Mouse (Mus musculus): Measurements from ENCODE around the gene Fibp. TPM values are rescaled to one million over a fixed set of nuclear protein-coding genes. Genes with fewer than 3 reads are reported as not detected.

The Fibp gene
- total RNA-seq, 2 experiments from 2014 or later = 106 to 118 TPM

DNA sequence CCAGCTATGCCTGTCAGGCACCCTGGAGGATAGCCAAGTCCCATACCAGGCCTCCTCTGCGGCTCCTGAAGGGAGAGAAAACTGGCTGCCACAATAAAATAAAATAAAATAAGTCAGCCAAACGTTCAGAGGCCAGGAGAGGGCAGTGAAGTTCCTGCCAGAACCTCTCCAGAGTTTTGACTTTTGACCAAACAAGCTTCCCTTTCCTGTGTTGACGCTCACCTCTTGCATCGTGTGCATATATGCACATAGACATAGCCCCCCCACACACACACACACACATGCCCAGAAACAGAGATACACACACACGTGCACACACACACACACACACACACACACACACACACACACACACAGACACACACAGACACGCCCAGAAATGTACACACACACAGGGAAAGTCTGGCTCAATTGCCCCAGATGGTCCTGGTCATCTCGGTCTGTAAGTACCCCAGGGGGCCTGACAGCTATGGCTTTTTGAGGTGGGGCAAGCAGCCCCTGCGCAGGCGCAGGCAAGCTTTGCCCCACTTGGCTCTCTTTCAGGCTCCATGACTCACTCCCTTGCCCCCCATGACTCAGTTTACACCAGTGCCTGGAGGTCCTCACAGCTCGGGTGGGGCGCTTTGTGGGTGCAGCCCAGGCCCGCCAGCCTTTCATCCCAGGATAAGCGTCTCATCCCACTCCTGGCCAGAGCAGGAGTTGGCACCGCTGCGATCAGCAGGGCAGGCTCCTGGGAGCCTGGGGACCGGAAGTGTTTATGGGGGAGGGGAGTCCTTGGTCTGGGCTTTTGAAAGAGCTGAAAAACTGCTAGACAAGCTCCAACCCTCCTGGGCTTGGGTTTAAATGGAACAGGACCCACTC, 27.2 kb upstream of the Fibp start:
- peak; percentile 64 for DNase-seq

DNA sequence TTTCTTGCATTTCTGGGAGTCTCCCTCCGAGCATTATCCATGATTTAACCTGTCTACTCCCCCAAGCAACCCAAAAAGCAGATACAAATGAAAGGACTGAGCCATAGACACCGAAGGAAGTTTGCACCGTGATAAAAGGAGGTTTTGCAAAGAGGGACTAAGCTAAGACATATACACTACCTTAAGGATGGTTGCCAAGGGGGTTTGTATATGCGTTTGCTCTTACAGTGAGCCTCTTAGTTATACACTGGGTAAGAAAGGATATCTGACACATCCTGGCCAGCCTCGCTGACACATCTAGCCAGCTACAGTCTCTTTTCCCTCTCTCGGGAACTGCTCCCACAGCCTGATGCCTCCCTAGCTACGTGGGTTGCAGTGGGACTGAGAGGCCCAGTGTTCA, 26.5 kb upstream of the Fibp start:
- no peak for DNase-seq

DNA sequence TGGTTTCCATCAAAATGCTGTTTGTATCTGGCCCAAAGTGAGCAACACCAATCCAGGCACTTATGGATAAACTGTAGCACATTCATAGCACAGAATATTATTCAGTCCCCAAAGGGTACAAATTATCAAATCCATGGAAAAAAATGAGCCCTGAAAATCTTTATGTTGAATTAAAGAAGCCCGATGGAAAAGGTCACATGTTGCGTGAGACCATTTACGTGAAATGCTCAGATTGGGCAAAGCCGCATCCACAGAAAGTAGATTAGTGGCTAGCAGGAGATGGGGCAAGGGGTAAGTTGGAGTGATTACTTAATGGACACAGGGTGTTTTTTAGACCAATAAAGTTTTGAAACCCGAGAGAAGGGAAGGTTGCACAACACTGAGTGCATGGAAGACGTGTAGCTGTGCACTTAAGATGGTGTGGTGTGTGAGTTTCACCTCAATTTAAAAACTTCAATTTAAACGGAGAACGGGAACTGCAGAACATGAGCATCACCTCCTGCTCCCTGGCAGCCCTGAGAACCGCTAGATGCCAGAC, 16.0 kb upstream of the Fibp start:
- DNase-seq = no peak

DNA sequence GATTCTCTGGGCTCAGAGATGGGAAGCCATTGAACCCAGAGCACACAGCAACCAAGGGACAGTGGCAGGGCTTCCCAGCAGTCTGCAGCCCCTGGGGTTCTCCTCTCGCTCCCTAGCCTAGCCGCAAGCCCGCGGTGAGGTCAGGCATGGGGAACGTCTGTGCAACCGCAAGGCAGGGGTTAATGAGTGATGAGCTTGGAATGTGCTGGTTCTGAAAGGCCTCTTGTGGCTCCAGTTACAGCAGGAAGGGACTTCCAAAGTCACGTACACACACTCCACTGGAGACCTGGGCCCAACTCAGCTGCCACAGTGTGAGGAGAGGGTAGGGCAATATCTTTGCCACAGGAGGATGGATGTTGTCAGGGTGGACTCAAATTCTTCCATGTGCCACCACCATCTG, 15.5 kb upstream of the Fibp start:
- DNase-seq = no peak

DNA sequence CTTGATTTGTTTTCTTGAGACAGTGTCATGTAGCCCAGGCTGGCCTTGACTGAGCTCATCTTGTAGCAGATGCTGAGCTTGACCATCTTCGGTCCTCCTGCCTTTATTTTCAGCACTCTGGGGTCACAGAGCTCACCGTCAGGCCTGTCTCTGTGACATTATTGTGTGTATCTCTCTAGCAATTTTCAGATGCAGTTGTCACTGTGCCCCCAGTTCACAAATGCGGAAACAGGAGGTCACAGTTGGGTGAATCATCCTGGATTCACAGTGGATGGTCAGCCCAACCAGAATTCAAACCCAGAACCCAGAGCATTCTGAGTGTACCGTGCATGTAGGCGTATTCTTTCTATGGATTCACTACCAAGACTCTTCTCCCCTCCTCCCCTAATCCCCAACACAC, 14.7 kb upstream of the Fibp start:
- DNase-seq = no peak

DNA sequence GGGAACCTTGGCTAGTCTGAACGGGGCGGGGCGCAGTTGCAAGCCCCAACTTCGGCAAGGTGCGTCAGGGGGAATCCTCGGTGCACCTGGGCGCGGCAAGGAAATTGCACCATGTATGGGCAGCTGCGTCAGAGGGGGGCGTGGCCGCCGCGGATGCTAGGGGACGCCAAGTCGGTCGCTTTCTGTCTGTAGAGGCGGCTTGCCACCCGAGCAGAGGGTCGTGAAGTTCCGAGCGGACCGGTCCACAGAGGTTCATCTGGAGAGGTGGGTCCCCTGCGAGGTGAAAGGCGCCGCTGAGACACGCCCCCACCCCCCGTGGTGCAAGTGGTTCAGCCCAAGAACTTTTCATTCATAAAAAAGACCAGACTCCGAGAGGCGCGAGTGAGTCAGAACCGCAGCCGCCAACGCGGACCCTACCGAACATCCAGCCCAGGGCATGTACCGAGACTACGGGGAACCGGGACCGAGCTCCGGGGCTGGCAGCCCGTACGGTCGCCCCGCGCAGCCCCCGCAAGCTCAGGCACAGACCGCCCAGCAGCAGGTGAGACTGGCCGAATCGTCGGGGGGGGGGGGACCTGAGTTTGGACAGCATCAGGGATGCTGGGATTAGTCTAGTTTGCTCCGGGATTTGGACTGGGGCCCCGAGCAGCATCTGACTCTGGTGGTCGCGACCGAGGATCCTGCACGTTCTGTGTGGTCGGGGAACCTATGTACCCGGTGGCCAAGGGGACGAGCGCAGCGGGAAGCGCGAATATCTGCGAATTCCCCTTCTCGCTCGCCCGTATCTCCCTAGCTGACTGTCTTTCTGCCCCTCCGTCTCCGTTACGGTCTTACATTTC, 12.7 kb upstream of the Fibp start, which contains the start of gene Fosl1:
Fosl1 (plus strand) TSS at position 33 of the 839 bp plus-strand sequence.
- peak; percentile 69 for DNase-seq

DNA sequence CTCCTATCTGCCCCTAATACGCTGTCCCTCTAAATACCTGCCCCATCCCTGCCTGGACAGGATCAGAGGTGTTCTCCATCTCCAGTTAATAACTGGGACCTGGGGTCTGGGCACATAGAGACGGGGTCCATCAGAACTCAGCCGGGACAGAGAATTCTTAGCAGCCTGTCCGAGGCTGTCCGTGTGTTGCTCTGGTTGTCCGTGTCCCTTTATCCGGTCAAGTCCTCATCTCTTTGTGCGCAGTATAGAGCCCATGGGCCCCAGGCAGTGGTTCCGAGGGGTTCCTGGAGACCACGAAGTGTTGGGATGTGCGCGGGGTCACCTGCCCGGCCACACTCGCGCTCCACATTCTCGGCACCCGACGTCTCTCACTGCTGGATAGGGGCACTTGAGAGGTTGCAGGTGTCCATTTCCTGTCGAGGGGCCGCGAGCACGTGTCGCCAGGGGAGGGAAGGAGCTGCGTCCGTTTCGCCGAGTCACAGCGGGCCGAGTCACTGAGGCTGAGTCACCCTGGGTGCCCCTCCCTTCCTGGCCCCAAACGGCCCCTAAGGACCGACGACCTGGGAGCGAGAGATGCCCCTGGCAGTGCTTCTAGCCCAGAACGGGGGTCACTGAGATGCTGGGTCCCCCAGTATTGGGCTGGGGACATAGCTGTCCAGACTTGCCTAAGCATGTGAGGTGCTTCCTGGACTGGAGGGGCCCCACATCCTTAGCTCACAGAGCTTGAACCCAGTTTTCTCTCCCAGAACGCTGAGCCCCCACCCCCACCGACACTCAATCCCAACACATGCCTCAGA, 11.9 kb upstream of the Fibp start:
- no peak for DNase-seq

DNA sequence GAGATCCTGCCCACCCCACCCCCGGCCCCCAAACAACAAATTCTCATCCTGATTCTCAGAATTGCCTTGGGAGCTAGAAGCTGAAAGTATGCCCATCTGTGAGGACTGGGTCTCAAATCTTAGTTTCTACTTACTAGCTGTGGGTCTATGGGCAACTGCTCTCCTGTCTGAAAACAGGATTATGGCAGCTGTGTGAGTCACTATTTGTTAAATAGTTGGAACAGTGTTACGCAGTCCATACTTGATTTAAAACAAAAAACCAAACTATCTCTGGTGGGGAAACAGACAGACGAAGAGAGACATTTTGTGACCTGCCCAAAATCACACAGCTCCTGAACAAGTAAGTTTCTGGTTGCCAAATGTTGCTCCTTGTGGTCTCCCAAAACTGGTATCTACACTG, 10.7 kb upstream of the Fibp start:
- no peak for DNase-seq

DNA sequence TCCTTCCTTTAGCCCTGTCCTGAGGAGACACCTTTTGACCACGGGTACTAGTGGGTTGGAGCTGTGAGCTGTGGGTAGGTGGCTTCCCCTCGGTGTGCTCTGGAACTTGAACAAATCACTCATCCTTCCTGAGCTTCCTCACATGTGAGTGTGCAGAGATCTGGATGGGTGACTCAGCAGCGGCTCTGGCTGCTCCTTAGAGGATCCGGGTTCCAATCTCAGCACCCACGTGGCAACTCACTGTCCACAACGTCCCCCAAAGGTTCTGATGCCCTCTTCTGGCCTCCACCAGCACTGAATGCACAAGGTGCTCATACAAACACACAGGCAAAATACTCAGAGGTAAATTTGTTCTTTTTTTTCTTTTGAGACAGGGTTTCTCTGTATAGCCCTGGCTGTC, 8.6 kb upstream of the Fibp start:
- DNase-seq = no peak

DNA sequence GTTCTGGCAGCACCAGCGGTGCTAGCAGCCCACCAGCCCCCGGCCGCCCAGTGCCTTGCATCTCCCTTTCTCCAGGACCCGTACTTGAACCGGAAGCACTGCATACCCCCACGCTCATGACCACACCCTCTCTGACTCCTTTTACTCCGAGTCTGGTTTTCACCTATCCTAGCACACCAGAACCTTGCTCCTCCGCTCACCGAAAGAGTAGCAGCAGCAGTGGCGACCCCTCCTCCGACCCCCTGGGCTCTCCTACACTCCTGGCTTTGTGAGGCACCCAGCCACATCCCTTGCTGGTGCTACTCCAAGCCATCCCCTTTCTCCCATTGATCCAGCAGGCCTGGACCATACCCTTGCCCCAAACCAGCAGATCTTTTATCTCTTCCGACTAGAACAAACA, 5.4 kb upstream of the Fibp start:
- DNase-seq = no peak

DNA sequence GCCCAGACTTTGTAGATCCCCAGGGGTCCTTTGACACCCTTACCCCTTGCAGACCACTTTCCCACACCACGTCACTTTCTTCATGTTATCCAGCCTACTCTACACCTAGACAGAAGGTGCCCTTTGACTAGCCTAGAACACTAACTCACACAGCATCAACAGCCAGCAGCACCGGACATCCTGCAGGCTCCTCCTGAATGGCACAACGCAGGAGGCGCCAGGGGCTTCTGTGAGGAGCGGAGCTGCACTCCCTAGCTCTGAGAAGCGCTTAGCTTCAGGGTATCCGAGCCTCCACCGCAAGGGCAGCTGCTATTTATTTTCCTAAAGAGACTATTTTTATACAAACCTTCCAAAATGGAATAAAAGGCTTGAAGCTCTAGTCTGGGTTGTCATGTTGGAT, 4.8 kb upstream of the Fibp start:
- no peak for DNase-seq

DNA sequence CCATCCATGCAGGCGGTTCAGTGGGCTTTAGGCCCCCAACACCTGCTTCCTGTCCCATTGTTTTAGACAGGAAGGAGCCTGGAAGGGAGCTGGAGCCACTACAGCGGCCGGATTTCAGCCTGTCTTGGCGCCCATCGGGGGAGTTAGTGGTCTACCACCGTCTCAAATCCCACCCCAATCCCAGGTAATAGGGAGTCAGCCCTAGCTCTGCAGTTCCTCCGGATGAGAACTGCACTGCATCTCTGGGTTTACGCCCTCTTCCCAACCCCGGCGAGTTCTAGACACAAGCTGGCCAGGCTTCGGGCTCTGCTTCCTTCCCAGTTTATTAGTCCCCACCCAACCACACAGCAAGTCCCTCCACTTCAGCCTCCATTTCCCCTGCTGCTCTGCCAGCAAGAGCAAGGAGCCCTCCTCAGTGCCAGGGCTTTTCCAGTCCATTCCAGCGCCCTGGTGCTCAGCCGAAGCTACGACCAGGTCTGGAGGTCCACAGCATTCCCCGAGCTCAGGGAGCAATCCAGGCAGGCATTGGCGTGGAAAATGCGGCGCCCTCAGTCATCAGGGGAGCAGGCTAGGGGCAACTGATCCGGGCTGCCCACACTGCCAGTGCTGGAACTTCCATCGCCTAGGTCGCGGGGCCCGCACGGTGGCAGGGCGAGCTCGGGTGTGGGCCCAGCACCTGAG, 4.0 kb upstream of the Fibp start:
- DNase-seq = peak; percentile 61

DNA sequence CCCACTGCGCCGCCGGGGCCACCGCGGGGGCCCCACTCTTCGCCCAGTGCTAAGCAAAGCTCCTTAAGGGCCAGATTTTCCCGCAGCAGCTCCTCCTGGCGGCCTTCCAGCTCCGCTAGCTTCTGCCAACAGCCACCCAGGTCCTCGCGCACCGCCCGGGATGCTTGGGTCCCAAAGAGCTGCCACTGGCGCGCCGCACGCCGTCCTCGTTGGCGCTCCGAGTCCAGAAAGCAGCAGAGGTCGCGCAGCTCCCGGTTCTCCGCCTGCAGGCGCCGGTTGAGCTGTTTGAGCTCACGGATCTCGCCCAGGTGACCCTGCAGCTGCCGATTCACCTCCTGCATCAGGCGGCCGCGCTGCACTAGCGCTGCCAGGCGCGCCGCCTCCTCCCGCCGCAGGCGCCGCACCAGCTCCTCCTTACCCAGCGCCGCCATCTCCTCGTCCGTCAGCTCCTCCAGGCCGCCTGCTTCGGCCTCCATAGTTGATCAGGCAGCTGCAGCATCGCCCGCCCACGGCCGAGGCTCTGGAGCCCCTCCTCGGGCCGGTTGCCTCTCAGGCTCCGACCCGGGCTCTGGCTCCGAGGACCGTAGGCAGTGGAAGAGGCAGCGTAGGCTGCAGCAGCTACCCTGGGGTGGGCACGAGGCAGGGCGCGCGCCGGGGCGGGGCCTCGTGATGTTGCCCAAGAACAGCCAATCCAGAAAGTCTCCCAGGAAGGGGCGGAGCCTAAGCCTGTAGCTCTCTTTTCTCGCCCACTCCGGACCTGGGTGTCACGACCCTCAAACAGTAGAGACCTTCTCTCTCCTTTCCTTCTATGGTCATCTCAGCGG, 3.3 kb upstream of the Fibp start:
- peak; percentile 96 for DNase-seq

DNA sequence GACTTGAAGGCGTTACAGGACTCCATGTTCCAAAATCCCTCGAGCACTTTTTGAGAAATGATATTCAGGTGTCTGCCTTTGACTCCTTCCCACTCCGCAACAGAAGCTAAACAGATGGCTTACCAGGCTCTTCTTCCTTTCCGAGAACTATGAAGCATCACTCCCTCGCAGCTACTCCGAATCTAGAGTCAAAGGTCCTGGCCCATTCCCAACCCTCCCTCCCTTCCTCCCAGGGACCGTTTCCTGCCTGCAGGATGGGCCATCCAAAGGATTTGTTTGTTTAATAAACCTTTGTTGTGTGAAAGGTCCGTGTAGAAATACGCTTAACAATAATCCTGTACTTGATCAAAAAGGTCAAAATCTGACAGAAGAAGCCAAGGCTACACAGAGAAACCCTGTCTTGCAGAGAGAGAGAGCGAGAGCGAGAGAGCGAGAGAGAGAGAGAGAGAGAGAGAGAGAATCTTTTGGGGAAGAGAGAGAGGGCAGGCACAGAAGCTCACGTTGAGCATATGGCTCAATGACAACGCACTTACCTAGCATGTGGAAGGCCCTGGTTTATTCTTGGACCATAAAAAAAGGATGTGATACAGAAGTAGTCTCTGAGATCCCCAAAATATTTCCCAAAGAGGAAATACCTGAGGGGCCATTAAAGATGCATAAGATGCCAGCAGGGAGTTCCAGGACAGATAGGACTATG, 2.5 kb upstream of the Fibp start, which contains the start of gene Ccdc85b:
Ccdc85b (minus strand) TSS at position 149 of the 697 bp plus-strand sequence.
- peak; percentile 55 for DNase-seq

DNA sequence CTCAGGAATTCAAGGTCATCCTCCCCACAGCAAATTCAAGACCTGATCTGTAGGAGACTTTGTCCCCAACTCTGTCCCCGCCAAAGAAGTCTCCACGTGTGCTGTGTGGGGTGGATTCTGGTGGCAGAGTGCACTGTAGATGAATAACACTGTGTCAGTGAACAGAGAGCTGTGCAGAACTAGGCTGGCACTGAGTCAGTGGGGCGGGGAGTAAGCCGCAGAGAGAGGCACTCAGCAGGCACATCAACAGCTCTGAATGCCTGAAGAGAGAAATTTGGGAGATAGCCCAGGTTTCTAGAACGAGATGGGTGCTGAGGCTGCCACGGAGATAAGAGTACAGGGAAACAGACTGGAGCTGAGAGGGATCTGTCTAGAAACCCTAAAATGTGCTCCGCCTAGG, 1.4 kb upstream of the Fibp start:
- peak; percentile 13 for DNase-seq

DNA sequence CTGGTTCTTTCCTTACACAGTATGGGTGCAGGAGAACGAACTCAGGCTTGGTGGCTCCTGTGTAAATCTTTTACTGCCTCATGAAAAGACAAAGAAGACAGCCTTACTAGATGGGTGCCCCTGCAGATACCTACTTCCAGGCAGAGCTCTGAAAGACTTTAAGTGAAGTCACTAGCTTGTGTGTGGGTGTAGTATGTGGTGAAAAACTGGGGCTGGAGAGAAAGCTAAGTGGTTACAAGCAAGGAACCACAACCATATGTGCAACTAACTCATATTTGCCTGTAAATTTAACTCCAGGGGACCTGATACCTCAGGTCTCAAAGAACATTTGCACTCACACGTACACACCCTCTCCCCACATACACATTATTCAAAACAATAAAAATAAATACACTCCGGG, 519 bp upstream of the Fibp start:
- no peak for DNase-seq

DNA sequence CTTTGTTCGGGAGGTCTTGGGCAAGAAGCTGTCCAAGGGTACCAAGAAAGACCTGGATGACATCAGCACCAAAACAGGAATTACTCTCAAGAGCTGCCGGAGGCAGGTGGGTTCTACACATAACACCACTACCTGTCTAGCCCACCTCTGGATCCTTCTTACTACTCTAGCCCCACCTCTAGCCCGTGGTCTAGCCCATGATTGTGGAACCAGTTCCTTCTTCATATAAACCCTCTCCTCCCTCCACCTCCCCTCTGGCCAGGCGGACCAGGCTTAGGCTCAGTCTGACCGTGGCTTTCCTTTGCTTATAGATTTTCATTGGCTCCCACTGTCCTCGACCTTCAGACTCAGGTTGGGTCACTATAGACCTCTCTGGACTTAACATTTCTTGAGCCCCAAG, 996 bp downstream of the Fibp start:
- no peak for DNase-seq

DNA sequence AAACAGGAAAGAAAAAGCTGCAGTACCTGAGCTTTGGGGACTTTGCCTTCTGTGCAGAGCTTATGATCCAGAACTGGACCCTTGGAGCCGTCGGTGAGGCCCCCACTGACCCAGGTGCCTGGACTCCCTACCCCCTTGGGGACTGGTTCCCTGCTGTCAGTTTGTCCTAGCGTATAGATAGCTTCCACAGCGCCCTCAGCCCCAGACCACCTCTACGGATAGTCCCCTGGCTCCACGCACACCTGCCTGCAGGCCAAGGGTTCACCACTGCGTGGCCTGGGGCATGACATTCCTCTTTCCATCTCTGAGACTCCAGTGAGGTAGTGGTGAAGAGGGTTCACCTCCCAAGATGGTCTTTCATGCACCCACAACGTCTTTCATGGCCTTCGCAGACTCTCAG, 2.8 kb downstream of the Fibp start:
- no peak for DNase-seq

DNA sequence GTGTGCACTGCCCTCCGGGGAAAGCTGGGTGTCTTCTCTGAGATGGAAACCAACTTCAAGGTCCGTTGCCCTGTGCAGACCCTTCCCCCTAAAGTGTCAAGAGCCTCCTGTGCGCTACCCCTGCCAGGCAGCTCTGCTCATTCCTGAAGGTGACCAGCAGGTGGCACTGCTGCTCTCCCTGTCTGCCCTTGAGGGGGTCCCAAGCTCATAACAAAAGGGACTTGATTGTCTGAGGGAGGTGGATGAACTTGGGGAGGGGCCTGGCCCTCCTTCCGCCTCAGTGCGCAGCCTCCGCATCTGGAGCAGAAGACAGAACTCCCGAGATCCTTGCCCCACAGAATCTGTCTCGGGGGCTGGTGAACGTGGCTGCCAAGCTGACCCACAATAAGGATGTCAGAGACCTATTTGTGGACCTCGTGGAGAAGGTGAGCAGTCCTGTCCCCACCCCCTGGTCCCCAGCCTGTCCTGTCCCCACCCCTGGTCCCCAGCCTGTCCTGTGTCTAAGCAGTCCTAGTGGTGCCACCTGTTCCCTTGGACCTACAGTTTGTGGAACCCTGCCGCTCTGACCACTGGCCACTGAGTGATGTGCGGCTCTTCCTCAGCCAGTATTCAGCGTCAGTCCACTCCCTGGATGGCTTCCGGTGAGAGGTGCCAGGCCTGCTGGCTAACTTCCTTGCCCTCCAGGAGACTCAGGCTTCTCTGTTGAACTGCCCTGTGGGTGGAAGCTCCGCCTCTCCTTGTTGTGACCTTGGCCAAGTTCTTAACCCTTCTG, 3.6 kb downstream of the Fibp start:
- peak; percentile 75 for DNase-seq
